Mouse (Mus musculus) liver, embryonic 16.5 days (tissue): ENCODE measurements around the gene Fyco1. TPM values are rescaled to one million over a fixed set of nuclear protein-coding genes. Genes with fewer than 3 reads are reported as not detected.

Source experiments
- ATAC-seq: fragments of 200-750 bp; cut with Nextera tagmentation; 2 replicates; pipeline ENCODE4 v1.8.0; 2017; ENCODE audit warnings: low read depth, mild to moderate bottlenecking, moderate number of reproducible peaks, moderate library complexity
- H3K27ac ChIP-seq: fragments of 300-500 bp; sonication (generic); 2 replicates; pipeline ENCODE4 v1.5.1; 2014; ENCODE audit warnings: mild to moderate bottlenecking, low read length
- H3K27me3 ChIP-seq: fragments of 300-500 bp; sonication (generic); 2 replicates; pipeline ENCODE4 v1.6.1; 2014; ENCODE audit warnings: low read depth, low read length, mixed read lengths; ENCODE audit not compliant: control insufficient read depth, insufficient read depth
- H3K36me3 ChIP-seq: fragments of 300-500 bp; sonication (generic); 2 replicates; pipeline ENCODE4 v1.6.1; 2014; ENCODE audit warnings: mild to moderate bottlenecking; ENCODE audit not compliant: control insufficient read depth, insufficient read depth
- H3K4me1 ChIP-seq: fragments of 300-500 bp; sonication (generic); 2 replicates; pipeline ENCODE4 v1.6.1; 2014; ENCODE audit warnings: low read depth, low read length, mixed read lengths; ENCODE audit not compliant: control insufficient read depth
- H3K4me2 ChIP-seq: fragments of 300-500 bp; sonication (generic); 2 replicates; pipeline ENCODE4 v1.6.1; 2014; ENCODE audit warnings: low read depth, low read length, mixed read lengths
- H3K4me3 ChIP-seq: fragments of 300-500 bp; sonication (generic); 2 replicates; pipeline ENCODE4 v1.5.1; 2014; ENCODE audit warnings: low read depth, mild to moderate bottlenecking, low read length
- H3K9ac ChIP-seq: fragments of 300-500 bp; sonication (generic); 2 replicates; pipeline ENCODE4 v1.6.1; 2014; ENCODE audit warnings: low read depth, low read length
- H3K9me3 ChIP-seq: fragments of 300-500 bp; sonication (generic); replicated peaks from 2 replicates; pipeline ENCODE4 v1.6.1; 2016; ENCODE audit warnings: low read length; ENCODE audit not compliant: control insufficient read depth
- WGBS: fragments of 180-500 bp; shearing (Covaris S2); extraction: QIAGEN DNeasy Blood & Tissue Kit; methylation state at CpG from one replicate; pipeline ENCODE4 v1.1.7; 2014; ENCODE audit not compliant: insufficient replicate concordance; 5-methylcytosine and 5-hydroxymethylcytosine counted together
- polyA plus RNA-seq: library from polyadenylated mRNA; unstranded; fragments of >200 nt; fragmentation: Nextera tagmentation; extraction: Ambion mirVana; gene quantifications from 2 replicates; pipeline ENCODE4 v1.2.1, GENCODE M21; 2015

Gene Fyco1
- polyA plus RNA-seq, 1 experiment from 2014 or later, result 4.7 TPM

GRCm38 (mm10) chr9:123740799-123741198, 110.9 kb downstream of the Fyco1 start:
- no peak overlapping the region for H3K4me2 ChIP-seq
- no peaks in the 10 kb centered on the region for H3K36me3 ChIP-seq
- H3K4me1 ChIP-seq, result no peaks in the 10 kb centered on the region
- no peak overlapping the region for H3K9ac ChIP-seq
- no peak overlapping the region for H3K27ac ChIP-seq
- no peaks in the 10 kb centered on the region for H3K27me3 ChIP-seq
- 75% methylated on average over 4 of the region's 4 CpGs for WGBS
- H3K9me3 ChIP-seq, result no peaks in the 10 kb centered on the region
- ATAC-seq, result no peak
- H3K4me3 ChIP-seq, result no peak overlapping the region

Other genes starting within 250 kb of the Fyco1 start
- gene Slc6a20b, start 219.3 kb downstream of the Fyco1 start, polyA plus RNA-seq, result 0.24 and 0.25 TPM in 2 replicates
- gene Ccr9, start 173.5 kb downstream of the Fyco1 start, polyA plus RNA-seq, result 0.17 and 0.26 TPM in 2 replicates
- gene Slc6a20a, start 173.0 kb downstream of the Fyco1 start, polyA plus RNA-seq, result 3.4 and 4.0 TPM in 2 replicates
- 16.0 and 19.4 TPM in 2 replicates for gene Lztfl1, start 134.2 kb downstream of the Fyco1 start, polyA plus RNA-seq
- 0.13 and 0.22 TPM in 2 replicates for gene Cxcr6, start 45.4 kb downstream of the Fyco1 start, polyA plus RNA-seq
- 0.02 and 0.06 TPM in 2 replicates for gene Xcr1, start 10.1 kb upstream of the Fyco1 start, polyA plus RNA-seq
- 2.9 and 3.5 TPM in 2 replicates for gene Ccr1, start 116.8 kb upstream of the Fyco1 start, polyA plus RNA-seq
- 0.07 TPM in 1 of 2 replicates, not detected in the other for gene Ccr1l1, start 126.5 kb upstream of the Fyco1 start, polyA plus RNA-seq
- 0.14 and 0.18 TPM in 2 replicates for gene Ccr3, start 170.1 kb upstream of the Fyco1 start, polyA plus RNA-seq